Mouse (Mus musculus) brain, embryonic 14.5 days (tissue): Measurements from ENCODE around the gene Sgk1.
A peak's percentile ranks its signal among the peaks of the same experiment; 100 is the strongest.

Experiments
- CTCF ChIP-seq: fragments of 200-500 bp; IDR thresholded peaks from 2 replicates; pipeline ENCODE4 v1.5.1; 2012; ENCODE audit warnings: inconsistent platforms, mild to moderate bottlenecking, moderate library complexity, borderline replicate concordance; ENCODE audit not compliant: insufficient read depth, insufficient read length; ENCODE audit errors: extremely low read depth
- POLR2A ChIP-seq: fragments of 200-500 bp; IDR thresholded peaks from 2 replicates; pipeline ENCODE4 v1.6.1; 2012; ENCODE audit warnings: mild to moderate bottlenecking, inconsistent platforms, borderline replicate concordance; ENCODE audit not compliant: poor library complexity, insufficient read depth, insufficient read length, severe bottlenecking; ENCODE audit errors: extremely low read depth

GRCm38 (mm10) chr10:22007802-22008172 is 125.8 kb downstream of the Sgk1 start:
- TF ChIP-seq CTCF (peak; percentile 67; the same call in 1 of the 2 replicates), POLR2A (no peak)
